Mouse (Mus musculus): ENCODE results near the gene Gm26620. TPM values are rescaled to one million over a fixed set of nuclear protein-coding genes. Genes with fewer than 3 reads are reported as not detected.

The Gm26620 gene
- polyA plus RNA-seq, 1 experiment from 2014 or later, result 0.50 TPM

DNA sequence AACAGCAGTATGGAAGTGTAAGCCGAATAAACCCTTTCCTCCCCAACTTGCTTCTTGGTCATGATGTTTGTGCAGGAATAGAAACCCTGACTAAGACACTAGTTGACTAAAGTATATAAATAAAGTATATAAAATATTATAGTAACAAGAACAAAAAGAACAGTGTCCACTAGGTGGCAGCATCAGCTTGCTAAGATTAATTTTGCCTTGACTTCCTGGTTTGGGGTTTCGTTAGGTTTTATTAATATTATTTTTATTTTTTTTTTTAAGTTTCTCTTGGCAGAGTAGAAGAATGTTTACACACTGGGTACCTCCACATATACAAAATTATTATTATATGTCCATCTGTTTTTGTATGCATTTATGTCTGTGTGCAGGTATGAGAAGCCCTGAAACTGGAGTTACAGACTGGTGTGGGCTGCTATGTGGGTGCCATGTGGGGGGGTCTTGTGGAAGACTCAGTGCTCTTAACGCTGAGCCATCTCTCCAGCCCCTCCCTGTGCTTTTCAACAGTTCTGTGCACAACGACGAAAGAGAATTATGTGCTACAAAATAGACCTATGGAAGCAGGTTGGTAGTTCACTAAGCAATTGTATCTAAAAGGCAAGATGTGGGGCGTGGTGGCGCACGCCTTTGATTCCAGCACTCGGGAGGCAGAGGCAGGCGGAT lies 16.1 kb downstream of the Gm26620 start:
- Histone ChIP-seq H3K27ac (replicated peaks) (no peak overlapping the region), H3K9ac (no peak overlapping the region), H3K36me3 (no peaks in the 10 kb centered on the region), H3K4me3 (no peak overlapping the region), H3K4me1 (replicated peaks) (peaks cover 4% of the 10 kb centered on the region), H3K4me2 (peak overlapping the region; percentile 26), H3K9me3 (no peaks in the 10 kb centered on the region), H3K27me3 (peaks cover 40% of the 10 kb centered on the region)
- peak; percentile 59 for ATAC-seq (ENCODE audit: low read depth)
- WGBS, result 37% methylated on average over 10 of the region's 10 CpGs

DNA sequence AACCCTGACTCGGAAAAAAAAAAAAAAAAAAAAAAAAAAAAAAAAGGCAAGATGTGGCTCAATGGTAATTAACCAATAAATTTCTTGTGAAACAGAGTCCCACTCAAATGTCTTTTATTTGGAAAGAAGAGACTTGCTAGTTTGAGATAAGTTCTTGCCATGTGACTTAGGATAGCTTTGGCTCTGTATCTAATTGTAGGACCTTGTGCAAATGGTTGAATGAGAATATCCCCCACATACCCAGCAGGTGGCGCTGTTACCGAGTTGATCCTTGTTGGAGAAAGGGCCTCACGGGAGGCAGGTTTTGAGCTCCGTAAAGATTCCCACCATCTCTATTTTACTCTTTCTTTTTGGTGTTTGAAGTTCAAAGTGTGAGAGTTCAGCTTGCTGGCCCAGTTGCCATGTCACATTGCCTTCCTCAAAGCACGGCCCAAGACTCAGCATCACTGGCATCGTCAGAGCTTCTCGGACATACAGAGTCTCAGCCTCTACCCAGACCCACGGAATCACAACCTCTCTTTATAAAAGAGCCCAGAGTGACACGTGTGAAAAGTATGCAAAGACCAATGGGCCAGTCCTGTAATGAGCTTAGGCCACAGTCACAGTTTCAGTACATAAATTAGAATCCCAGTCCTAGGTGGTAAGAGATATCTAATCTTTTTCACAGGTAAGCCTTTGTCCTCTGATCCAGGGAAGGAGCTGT lies 16.8 kb downstream of the Gm26620 start:
- H3K4me1 ChIP-seq (replicated peaks), result peaks cover 4% of the 10 kb centered on the region
- 32% methylated on average over 10 of the region's 10 CpGs for WGBS
- H3K36me3 ChIP-seq, result no peaks in the 10 kb centered on the region
- H3K27ac ChIP-seq (replicated peaks), result no peak overlapping the region
- peak overlapping the region; percentile 24 for H3K4me2 ChIP-seq
- peaks cover 47% of the 10 kb centered on the region for H3K27me3 ChIP-seq
- ATAC-seq (ENCODE audit: low read depth), result 0 out of 2 replicates have a peak, but pooled peaks have one; percentile 61
- no peaks in the 10 kb centered on the region for H3K9me3 ChIP-seq
- H3K4me3 ChIP-seq, result no peak overlapping the region
- no peak overlapping the region for H3K9ac ChIP-seq

GRCm38 (mm10) chr1:170903485-170903884 lies 18.6 kb downstream of the Gm26620 start:
- WGBS, result 80% methylated on average over 5 of the region's 5 CpGs
- Histone ChIP-seq H3K27me3 (peaks cover 59% of the 10 kb centered on the region), H3K4me1 (replicated peaks) (peaks cover 18% of the 10 kb centered on the region), H3K36me3 (no peaks in the 10 kb centered on the region), H3K4me3 (no peak overlapping the region), H3K9ac (no peak overlapping the region), H3K4me2 (no peak overlapping the region), H3K9me3 (no peaks in the 10 kb centered on the region), H3K27ac (replicated peaks) (no peak overlapping the region)
- no peak for ATAC-seq (ENCODE audit: low read depth)

DNA sequence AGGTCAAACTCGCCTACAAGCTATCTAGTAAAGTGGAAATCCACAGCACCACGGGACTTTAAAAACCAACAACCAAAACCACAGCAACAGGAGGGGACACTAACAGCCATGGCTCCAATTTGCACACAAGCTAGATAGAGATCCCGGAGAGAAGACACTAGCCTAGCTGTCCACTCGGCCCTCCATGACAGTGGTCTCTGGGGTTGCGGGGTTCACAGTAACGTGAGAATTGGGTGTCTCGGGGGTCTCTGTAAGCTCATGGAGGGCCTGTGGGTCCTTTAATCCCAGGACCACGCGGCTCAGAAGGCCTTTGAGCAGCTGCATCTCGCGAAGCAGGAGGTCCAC lies 22.2 kb downstream of the Gm26620 start:
- Histone ChIP-seq H3K27me3 (peaks cover 80% of the 10 kb centered on the region), H3K27ac (replicated peaks) (no peak overlapping the region), H3K4me2 (peak overlapping the region; percentile 74), H3K9me3 (no peaks in the 10 kb centered on the region), H3K9ac (peak overlapping the region; percentile 71), H3K4me3 (peak overlapping the region; percentile 52), H3K4me1 (replicated peaks) (peaks cover 17% of the 10 kb centered on the region), H3K36me3 (no peaks in the 10 kb centered on the region)
- ATAC-seq (ENCODE audit: low read depth), result no peak
- WGBS, result 18% methylated on average over 11 of the region's 11 CpGs

GRCm38 (mm10) chr1:170907456-170908191 lies 22.8 kb downstream of the Gm26620 start:
- Histone ChIP-seq H3K4me2 (peak overlapping the region; percentile 74), H3K27ac (replicated peaks) (no peak overlapping the region), H3K4me3 (peak overlapping the region; percentile 52), H3K9me3 (no peaks in the 10 kb centered on the region), H3K4me1 (replicated peaks) (peaks cover 17% of the 10 kb centered on the region), H3K27me3 (peaks cover 75% of the 10 kb centered on the region), H3K36me3 (no peaks in the 10 kb centered on the region), H3K9ac (peak overlapping the region; percentile 71)
- peak; percentile 87 for ATAC-seq (ENCODE audit: low read depth)
- under 1% methylated on average over 71 of the region's 71 CpGs for WGBS

- ATAC-seq (ENCODE audit: low read depth), result peak; percentile 76
- 2% methylated on average over 21 of the region's 21 CpGs for WGBS
- Histone ChIP-seq H3K4me2 (peak overlapping the region; percentile 74), H3K4me1 (replicated peaks) (peaks cover 17% of the 10 kb centered on the region), H3K9me3 (no peaks in the 10 kb centered on the region), H3K27ac (replicated peaks) (no peak overlapping the region), H3K4me3 (peak overlapping the region; percentile 52), H3K9ac (peak overlapping the region; percentile 71), H3K27me3 (peaks cover 68% of the 10 kb centered on the region), H3K36me3 (no peaks in the 10 kb centered on the region)
Observed at GRCm38 (mm10) chr1:170908341-170908740, 23.5 kb downstream of the Gm26620 start.

- Histone ChIP-seq H3K4me3 (no peak overlapping the region), H3K4me2 (no peak overlapping the region), H3K9ac (no peak overlapping the region), H3K36me3 (no peaks in the 10 kb centered on the region), H3K27ac (replicated peaks) (no peak overlapping the region), H3K4me1 (replicated peaks) (peaks cover 15% of the 10 kb centered on the region), H3K27me3 (peaks cover 37% of the 10 kb centered on the region), H3K9me3 (no peaks in the 10 kb centered on the region)
- 86% methylated on average over 11 of the region's 11 CpGs for WGBS
- ATAC-seq (ENCODE audit: low read depth), result no peak
Observed at GRCm38 (mm10) chr1:170911907-170912660, 27.2 kb downstream of the Gm26620 start.

DNA sequence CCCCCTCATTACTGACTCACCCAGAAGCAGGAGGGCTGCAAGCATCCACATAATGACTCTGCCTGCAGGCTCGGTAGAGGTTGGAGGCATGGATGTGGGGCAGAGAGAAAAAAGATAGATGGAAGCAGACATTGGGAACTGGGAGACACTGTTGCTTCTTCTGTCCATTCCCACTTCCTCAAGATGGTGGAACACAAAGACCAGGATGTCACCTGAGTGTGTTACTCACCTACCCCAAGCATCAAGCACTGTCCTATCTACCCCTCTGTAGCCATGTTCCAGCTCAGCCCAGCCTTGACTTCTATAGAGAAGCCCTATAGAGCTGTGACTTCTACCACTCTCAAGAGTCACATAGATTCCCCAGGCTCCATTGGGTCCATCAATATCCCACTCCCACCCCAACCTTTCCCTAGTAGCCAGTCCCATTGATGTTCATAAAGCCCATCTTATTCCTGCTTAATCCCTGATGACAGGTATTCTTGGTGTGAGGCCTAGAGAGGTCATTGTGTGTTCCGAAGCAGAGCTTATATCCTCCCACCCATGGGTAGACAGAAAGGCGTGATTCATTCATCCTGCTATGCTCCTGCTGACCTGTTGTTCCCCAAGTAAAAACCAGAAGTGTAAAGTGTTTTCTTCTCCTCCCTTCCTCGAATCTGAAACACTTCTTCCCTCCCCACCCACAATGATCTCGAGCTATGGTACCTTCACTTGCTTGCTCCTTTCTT lies 28.2 kb downstream of the Gm26620 start, which contains the start of gene Fcrlb:
Gene Fcrlb (minus strand): TSS at position 51 of the 725 bp plus-strand sequence.
- Histone ChIP-seq H3K4me1 (replicated peaks) (peaks cover 7% of the 10 kb centered on the region), H3K4me2 (no peak within 1 kb of the TSS), H3K27ac (replicated peaks) (no peak within 1 kb of the TSS), H3K4me3 (no peak within 1 kb of the TSS), H3K9ac (no peak within 1 kb of the TSS), H3K9me3 (no peaks in the 10 kb centered on the region), H3K27me3 (peaks cover 28% of the 10 kb centered on the region), H3K36me3 (no peaks in the 10 kb centered on the region)
- no peak for ATAC-seq (ENCODE audit: low read depth)
- WGBS, result 81% methylated on average over 5 of the region's 5 CpGs

- no peaks in the 10 kb centered on the region for H3K36me3 ChIP-seq
- H3K4me3 ChIP-seq, result no peak overlapping the region
- H3K27me3 ChIP-seq, result peaks cover 4% of the 10 kb centered on the region; the same call in 1 of the 2 replicates
- no peaks in the 10 kb centered on the region for H3K4me1 ChIP-seq (replicated peaks)
- H3K4me2 ChIP-seq, result no peak overlapping the region
- H3K9ac ChIP-seq, result no peak overlapping the region
- ATAC-seq (ENCODE audit: low read depth), result no peak
- no peaks in the 10 kb centered on the region for H3K9me3 ChIP-seq
- no peak overlapping the region for H3K27ac ChIP-seq (replicated peaks)
- 75% methylated on average over 5 of the region's 5 CpGs for WGBS
Observed at GRCm38 (mm10) chr1:170915657-170916056, 30.8 kb downstream of the Gm26620 start.

DNA sequence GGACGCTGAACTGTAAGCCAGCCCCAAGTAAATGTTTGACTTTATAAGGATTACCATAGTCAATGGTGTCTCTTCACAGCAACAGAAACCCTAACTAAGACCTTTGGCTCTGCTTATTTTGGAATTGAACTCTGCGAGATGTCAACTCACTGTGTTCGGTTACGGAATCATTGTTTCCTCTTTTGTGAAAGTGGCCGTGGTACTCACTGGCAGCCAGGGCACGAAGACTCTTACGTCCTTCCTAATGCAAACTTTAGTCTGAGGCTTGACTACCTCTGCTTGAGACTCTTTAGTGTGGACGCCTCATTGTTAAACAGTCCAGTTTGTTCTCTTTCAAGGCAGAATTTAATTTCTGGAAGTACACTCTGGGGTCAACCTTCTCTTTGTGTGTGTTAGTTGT lies 34.4 kb downstream of the Gm26620 start:
- ATAC-seq (ENCODE audit: low read depth), result no peak
- no peak overlapping the region for H3K9ac ChIP-seq

DNA sequence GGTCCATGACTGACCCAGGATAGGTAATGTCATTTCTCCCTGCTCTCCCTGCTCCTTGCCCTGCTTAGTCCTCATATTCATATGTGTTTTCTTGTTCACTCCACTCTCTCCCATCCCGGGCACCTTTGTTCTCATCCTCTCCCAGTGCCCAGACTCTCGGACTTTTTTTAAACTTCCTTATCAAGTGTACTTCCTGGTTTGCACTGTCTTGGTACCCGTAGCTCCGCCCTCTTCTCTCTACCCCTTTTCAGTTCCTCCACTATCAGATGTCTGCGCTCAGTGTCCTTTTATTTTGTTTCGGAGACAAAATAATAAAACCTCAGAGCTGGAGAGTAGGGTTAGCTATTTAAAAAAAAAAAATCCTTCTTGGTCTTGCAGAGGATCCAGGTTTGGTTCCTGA lies 39.6 kb downstream of the Gm26620 start:
- Histone ChIP-seq H3K9me3 (no peaks in the 10 kb centered on the region), H3K4me1 (replicated peaks) (no peaks in the 10 kb centered on the region), H3K27ac (replicated peaks) (no peak overlapping the region), H3K36me3 (no peaks in the 10 kb centered on the region), H3K9ac (no peak overlapping the region), H3K4me3 (no peak overlapping the region), H3K4me2 (no peak overlapping the region), H3K27me3 (no peaks in the 10 kb centered on the region)
- WGBS, result 86% methylated on average over 6 of the region's 6 CpGs
- no peak for ATAC-seq (ENCODE audit: low read depth)

More for the DNA sequence above, 34.4 kb downstream of the Gm26620 start:
- no peaks in the 10 kb centered on the region for H3K27me3 ChIP-seq
- H3K36me3 ChIP-seq, result no peaks in the 10 kb centered on the region
- H3K4me3 ChIP-seq, result no peak overlapping the region
- H3K4me1 ChIP-seq (replicated peaks), result no peaks in the 10 kb centered on the region
- no peaks in the 10 kb centered on the region for H3K9me3 ChIP-seq
- H3K27ac ChIP-seq (replicated peaks), result no peak overlapping the region
- WGBS, result 91% methylated on average over 8 of the region's 8 CpGs
- no peak overlapping the region for H3K4me2 ChIP-seq

Data from neural tube, embryonic 13.5 days (tissue).